Mouse (Mus musculus): Measurements from ENCODE around the gene Gm15557. TPM values are rescaled to one million over a fixed set of nuclear protein-coding genes. Genes with fewer than 3 reads are reported as not detected.
A peak's percentile ranks its signal among the peaks of the same experiment; 100 is the strongest.

The Gm15557 gene
- total and polyA plus RNA-seq, 2 experiments from 2014 or later: not detected

- H3K27ac ChIP-seq (ENCODE audit: low read depth): no peak overlapping the region
- no peak for TF ChIP-seq EP300 (IDR thresholded peaks at IDR 0.05; ENCODE audit: low read depth)
- no peak for TF ChIP-seq CTCF (IDR thresholded peaks at IDR 0.05; ENCODE audit: low read depth)
- H3K9me3 ChIP-seq (replicated peaks; ENCODE audit: control insufficient read depth, low read length): no peaks in the 10 kb centered on the region
- 79% methylated on average over 5 of the region's 5 CpGs for WGBS
- H3K9ac ChIP-seq (replicated peaks; ENCODE audit: low read depth, low read length): no peak overlapping the region
- no peak overlapping the region for H3K4me2 ChIP-seq (ENCODE audit: low read depth, low read length)
- no peak overlapping the region for H3K4me3 ChIP-seq (ENCODE audit: low read depth, low read length)
- H3K36me3 ChIP-seq (replicated peaks; ENCODE audit: control insufficient read depth, insufficient read depth, low read length): no peaks in the 10 kb centered on the region
- DNase-seq (ENCODE audit: low spot score) (no peak), ATAC-seq (ENCODE audit: insufficient read depth, low read depth) (no peak)
- H3K27me3 ChIP-seq (ENCODE audit: control insufficient read depth, insufficient read depth, low read length): peaks cover 6% of the 10 kb centered on the region; the same call in 1 of the 2 replicates
- no peaks in the 10 kb centered on the region for H3K4me1 ChIP-seq (ENCODE audit: control insufficient read depth, insufficient read depth)
Observed at GRCm38 (mm10) chr2:155945580-155945979, 5.1 kb downstream of the Gm15557 start.

GRCm38 (mm10) chr2:155946069-155946468 is 5.5 kb downstream of the Gm15557 start:
- no peak overlapping the region for H3K27ac ChIP-seq (ENCODE audit: low read depth)
- ATAC-seq (ENCODE audit: insufficient read depth, low read depth) (no peak), DNase-seq (ENCODE audit: low spot score) (peak; percentile 54)
- TF ChIP-seq EP300 (IDR thresholded peaks at IDR 0.05; ENCODE audit: low read depth): no peak
- TF ChIP-seq CTCF (IDR thresholded peaks at IDR 0.05; ENCODE audit: low read depth): peak; percentile 76
- no peak overlapping the region for H3K4me3 ChIP-seq (ENCODE audit: low read depth, low read length)
- WGBS: 3% methylated on average over 7 of the region's 7 CpGs
- H3K36me3 ChIP-seq (replicated peaks; ENCODE audit: control insufficient read depth, insufficient read depth, low read length): no peaks in the 10 kb centered on the region
- no peak overlapping the region for H3K4me2 ChIP-seq (ENCODE audit: low read depth, low read length)
- no peaks in the 10 kb centered on the region for H3K9me3 ChIP-seq (replicated peaks; ENCODE audit: control insufficient read depth, low read length)
- no peak overlapping the region for H3K9ac ChIP-seq (replicated peaks; ENCODE audit: low read depth, low read length)
- no peaks in the 10 kb centered on the region for H3K4me1 ChIP-seq (ENCODE audit: control insufficient read depth, insufficient read depth)
- H3K27me3 ChIP-seq (ENCODE audit: control insufficient read depth, insufficient read depth, low read length): peaks cover 6% of the 10 kb centered on the region; the same call in 1 of the 2 replicates

DNA sequence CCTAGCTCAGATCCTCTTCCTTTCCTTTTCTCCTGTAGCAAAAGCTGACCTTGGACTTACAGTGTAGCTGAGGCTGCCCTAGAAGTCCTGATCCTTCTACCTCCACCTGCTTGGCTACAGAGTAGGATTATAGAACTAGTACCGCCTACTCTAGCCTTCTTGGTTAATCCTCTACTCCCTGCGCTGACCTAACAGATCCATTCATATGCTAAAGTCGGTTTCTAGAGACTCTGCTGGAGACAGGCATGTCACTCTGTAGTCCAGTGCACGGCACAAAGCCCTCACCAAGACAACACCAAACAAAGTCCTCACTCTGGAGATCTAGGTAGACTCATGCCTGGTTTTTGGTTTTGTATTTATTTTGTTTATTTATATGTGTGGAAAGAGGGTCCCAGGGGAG is 6.0 kb downstream of the Gm15557 start:
- Histone ChIP-seq H3K4me3 (ENCODE audit: low read depth, low read length) (no peak overlapping the region), H3K27ac (ENCODE audit: low read depth) (no peak overlapping the region), H3K4me1 (ENCODE audit: control insufficient read depth, insufficient read depth) (no peaks in the 10 kb centered on the region), H3K27me3 (ENCODE audit: control insufficient read depth, insufficient read depth, low read length) (peaks cover 6% of the 10 kb centered on the region; the same call in 1 of the 2 replicates), H3K9me3 (replicated peaks; ENCODE audit: control insufficient read depth, low read length) (no peaks in the 10 kb centered on the region), H3K4me2 (ENCODE audit: low read depth, low read length) (no peak overlapping the region), H3K9ac (replicated peaks; ENCODE audit: low read depth, low read length) (no peak overlapping the region), H3K36me3 (replicated peaks; ENCODE audit: control insufficient read depth, insufficient read depth, low read length) (no peaks in the 10 kb centered on the region)
- WGBS: 35% methylated on average over 4 of the region's 4 CpGs
- no peak for ATAC-seq (ENCODE audit: insufficient read depth, low read depth)
- TF ChIP-seq CTCF (IDR thresholded peaks at IDR 0.05; ENCODE audit: low read depth) (no peak), EP300 (IDR thresholded peaks at IDR 0.05; ENCODE audit: low read depth) (no peak)
- DNase-seq (ENCODE audit: low spot score): no peak

DNA sequence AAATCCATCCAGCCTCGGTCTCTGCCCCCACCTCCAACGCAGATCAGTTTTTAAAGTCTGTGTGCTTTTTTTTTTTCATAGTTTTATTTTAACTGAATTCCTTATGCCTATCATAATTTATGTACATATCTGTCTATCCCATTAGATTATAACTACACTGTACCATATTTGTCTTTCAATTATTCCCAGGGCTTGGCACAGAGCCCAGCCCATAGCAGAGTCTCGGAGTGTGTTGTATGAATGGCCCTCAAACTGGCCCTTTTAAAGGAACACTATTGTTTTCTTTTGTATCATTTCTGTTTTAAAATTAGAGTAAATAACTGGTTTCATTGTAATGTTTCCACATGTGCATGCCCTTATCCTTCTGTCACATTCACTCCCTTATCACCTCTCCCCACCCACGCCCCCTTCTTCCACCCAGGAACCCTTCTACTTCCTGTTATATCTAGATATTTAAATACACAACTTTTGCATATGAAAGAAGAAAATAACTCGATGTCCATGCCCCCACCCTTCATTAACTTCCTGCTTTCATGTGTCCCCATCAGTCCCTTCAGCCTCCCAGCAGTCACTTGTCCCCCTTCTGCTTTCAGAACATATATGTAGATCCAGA is 7.0 kb downstream of the Gm15557 start:
- ATAC-seq (ENCODE audit: insufficient read depth, low read depth) (no peak), DNase-seq (ENCODE audit: low spot score) (no peak)
- Histone ChIP-seq H3K4me3 (ENCODE audit: low read depth, low read length) (no peak overlapping the region), H3K9me3 (replicated peaks; ENCODE audit: control insufficient read depth, low read length) (no peaks in the 10 kb centered on the region), H3K4me2 (ENCODE audit: low read depth, low read length) (no peak overlapping the region), H3K4me1 (ENCODE audit: control insufficient read depth, insufficient read depth) (no peaks in the 10 kb centered on the region), H3K27ac (ENCODE audit: low read depth) (no peak overlapping the region), H3K9ac (replicated peaks; ENCODE audit: low read depth, low read length) (no peak overlapping the region), H3K36me3 (replicated peaks; ENCODE audit: control insufficient read depth, insufficient read depth, low read length) (no peaks in the 10 kb centered on the region), H3K27me3 (ENCODE audit: control insufficient read depth, insufficient read depth, low read length) (peaks cover 6% of the 10 kb centered on the region; the same call in 1 of the 2 replicates)
- TF ChIP-seq CTCF (IDR thresholded peaks at IDR 0.05; ENCODE audit: low read depth): no peak
- TF ChIP-seq EP300 (IDR thresholded peaks at IDR 0.05; ENCODE audit: low read depth): no peak
- 37% methylated on average over 5 of the region's 5 CpGs for WGBS

- Histone ChIP-seq H3K9ac (replicated peaks; ENCODE audit: low read depth, low read length) (peak overlapping the region; percentile 20; the same call in 1 of the 2 replicates), H3K4me2 (ENCODE audit: low read depth, low read length) (no peak overlapping the region), H3K27ac (ENCODE audit: low read depth) (no peak overlapping the region), H3K4me3 (ENCODE audit: low read depth, low read length) (no peak overlapping the region), H3K9me3 (replicated peaks; ENCODE audit: control insufficient read depth, low read length) (no peaks in the 10 kb centered on the region), H3K36me3 (replicated peaks; ENCODE audit: control insufficient read depth, insufficient read depth, low read length) (no peaks in the 10 kb centered on the region), H3K27me3 (ENCODE audit: control insufficient read depth, insufficient read depth, low read length) (peaks cover 3% of the 10 kb centered on the region; the same call in 1 of the 2 replicates), H3K4me1 (ENCODE audit: control insufficient read depth, insufficient read depth) (no peaks in the 10 kb centered on the region)
- TF ChIP-seq CTCF (IDR thresholded peaks at IDR 0.05; ENCODE audit: low read depth): no peak
- TF ChIP-seq EP300 (IDR thresholded peaks at IDR 0.05; ENCODE audit: low read depth): no peak
- 28% methylated on average over 6 of the region's 6 CpGs for WGBS
- ATAC-seq (ENCODE audit: insufficient read depth, low read depth) (no peak), DNase-seq (ENCODE audit: low spot score) (no peak)
Observed at GRCm38 (mm10) chr2:155949362-155949761, 8.8 kb downstream of the Gm15557 start.

GRCm38 (mm10) chr2:155952006-155952405 is 11.5 kb downstream of the Gm15557 start:
- H3K36me3 ChIP-seq (replicated peaks; ENCODE audit: control insufficient read depth, insufficient read depth, low read length): no peaks in the 10 kb centered on the region
- ATAC-seq (ENCODE audit: insufficient read depth, low read depth) (no peak), DNase-seq (ENCODE audit: low spot score) (peak; percentile 48)
- H3K4me2 ChIP-seq (ENCODE audit: low read depth, low read length): no peak overlapping the region
- H3K27ac ChIP-seq (ENCODE audit: low read depth): no peak overlapping the region
- TF ChIP-seq EP300 (IDR thresholded peaks at IDR 0.05; ENCODE audit: low read depth) (no peak), CTCF (IDR thresholded peaks at IDR 0.05; ENCODE audit: low read depth) (peak; percentile 67)
- no peak overlapping the region for H3K9ac ChIP-seq (replicated peaks; ENCODE audit: low read depth, low read length)
- no peaks in the 10 kb centered on the region for H3K9me3 ChIP-seq (replicated peaks; ENCODE audit: control insufficient read depth, low read length)
- no peak overlapping the region for H3K4me3 ChIP-seq (ENCODE audit: low read depth, low read length)
- no peaks in the 10 kb centered on the region for H3K4me1 ChIP-seq (ENCODE audit: control insufficient read depth, insufficient read depth)
- no peaks in the 10 kb centered on the region for H3K27me3 ChIP-seq (ENCODE audit: control insufficient read depth, insufficient read depth, low read length)

All from heart, postnatal 0 days (tissue).